Mouse (Mus musculus): ENCODE measurements around the gene Amh. TPM values are rescaled to one million over a fixed set of nuclear protein-coding genes. Genes with fewer than 3 reads are reported as not detected.

Amh gene
- polyA plus RNA-seq, 1 experiment from 2014 or later, result 0.09 TPM

DNA sequence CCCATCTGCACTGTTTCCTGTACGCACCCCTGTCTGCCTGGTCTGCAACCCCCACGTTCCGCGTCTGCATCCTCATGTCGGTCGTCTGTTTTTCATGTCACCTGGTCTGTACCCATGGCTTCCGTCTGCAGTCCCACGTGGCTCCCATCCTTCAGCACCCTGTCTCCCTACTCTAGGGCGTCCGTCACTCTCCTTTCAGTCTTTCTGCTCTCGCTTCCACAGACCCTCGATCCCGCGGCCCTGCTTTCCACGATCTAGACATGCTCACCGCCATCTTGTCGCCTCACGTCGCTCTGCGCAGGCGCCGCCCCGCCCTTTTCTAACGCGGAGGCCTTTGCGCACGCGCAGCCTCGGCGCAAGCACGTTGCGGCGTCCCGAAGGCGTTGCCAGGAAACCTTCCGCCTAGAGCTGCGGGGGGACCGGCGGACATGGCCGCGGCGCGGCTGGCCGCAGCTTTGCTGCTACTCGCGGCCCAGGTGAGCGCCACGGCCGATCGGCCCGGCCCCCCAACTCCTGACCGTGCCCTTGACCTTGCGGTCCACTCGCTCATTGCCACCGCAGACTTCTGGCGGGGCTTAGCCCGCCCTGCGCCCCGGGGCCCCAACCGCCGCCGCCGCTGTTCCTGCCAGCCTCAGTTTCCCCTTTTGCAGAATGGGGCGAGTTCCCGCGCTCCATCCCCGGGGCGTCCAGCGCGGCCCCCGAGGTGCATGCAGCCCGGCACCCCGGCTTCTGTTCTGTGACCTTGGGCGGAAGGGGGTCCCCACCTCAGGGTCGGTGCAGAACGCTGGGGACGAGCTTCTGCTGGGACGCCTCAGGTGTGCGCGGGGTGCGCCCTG, 50.1 kb downstream of the Amh start, which contains the start of the genes Lsm7 and Sppl2b:
TSS of gene Lsm7 (minus strand) at position 297 of the 836 bp plus-strand sequence.
TSS of gene Sppl2b (plus strand) at position 363 of the 836 bp plus-strand sequence.
- WGBS, result under 1% methylated on average over 81 of the region's 81 CpGs

DNA sequence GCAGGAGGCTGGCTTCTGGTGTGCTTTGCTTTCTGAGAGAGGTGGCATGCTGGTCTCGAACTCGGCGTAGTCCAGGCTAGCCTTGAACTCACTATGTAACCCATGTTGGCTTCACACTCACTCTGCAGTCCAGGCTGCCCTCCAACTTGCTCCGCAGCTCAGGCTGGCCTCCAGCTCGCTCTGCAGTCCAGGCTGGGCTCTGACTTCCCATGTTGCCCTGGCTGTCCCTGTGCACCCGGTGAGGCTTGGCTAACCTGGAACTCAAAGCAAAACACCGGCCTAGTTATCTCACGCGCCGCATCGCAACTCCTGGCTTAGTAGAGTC, 50.7 kb downstream of the Amh start:
- peaks cover 16% of the 10 kb centered on the region for H3K4me1 ChIP-seq (replicated peaks; ENCODE audit: insufficient read depth, low read length)
- 21% methylated on average over 11 of the region's 11 CpGs for WGBS
- no peaks in the 10 kb centered on the region for H3K9me3 ChIP-seq (replicated peaks; ENCODE audit: low read length)
- DNase-seq (ENCODE audit: low spot score) (no peak), ATAC-seq (replicated peaks; ENCODE audit: low FRiP score, low read depth) (no peak)
- H3K9ac ChIP-seq (ENCODE audit: low read depth, low read length), result peak overlapping the region; percentile 84
- peak overlapping the region; percentile 100 for H3K4me2 ChIP-seq (ENCODE audit: low read length)
- no peak for TF ChIP-seq CTCF (IDR thresholded peaks at IDR 0.05; ENCODE audit: low read depth)
- H3K36me3 ChIP-seq (ENCODE audit: insufficient read depth, low read length), result peaks cover 19% of the 10 kb centered on the region; the same call in 1 of the 2 replicates
- H3K4me3 ChIP-seq (replicated peaks; ENCODE audit: low read depth, low read length), result peak overlapping the region; percentile 94
- no peaks in the 10 kb centered on the region for H3K27me3 ChIP-seq (ENCODE audit: insufficient read depth, low read length)
- H3K27ac ChIP-seq, result no peak overlapping the region

More for the DNA sequence above, 50.1 kb downstream of the Amh start, which contains the start of the genes Lsm7 and Sppl2b:
- DNase-seq (ENCODE audit: low spot score) (peak; percentile 95), ATAC-seq (replicated peaks; ENCODE audit: low FRiP score, low read depth) (peak; percentile 80)
- H3K4me3 ChIP-seq (replicated peaks; ENCODE audit: low read depth, low read length), result peak within 1 kb of the TSS; percentile 94
- H3K9ac ChIP-seq (ENCODE audit: low read depth, low read length), result peak within 1 kb of the TSS; percentile 86
- 0 out of 2 replicates have a peak within 1 kb of the TSS, but pooled peaks have one; percentile 52 for H3K27ac ChIP-seq
- H3K4me1 ChIP-seq (replicated peaks; ENCODE audit: insufficient read depth, low read length), result peaks cover 16% of the 10 kb centered on the region
- no peak for TF ChIP-seq CTCF (IDR thresholded peaks at IDR 0.05; ENCODE audit: low read depth)
- H3K9me3 ChIP-seq (replicated peaks; ENCODE audit: low read length), result no peaks in the 10 kb centered on the region
- peaks cover 19% of the 10 kb centered on the region; the same call in 1 of the 2 replicates for H3K36me3 ChIP-seq (ENCODE audit: insufficient read depth, low read length)
- no peaks in the 10 kb centered on the region for H3K27me3 ChIP-seq (ENCODE audit: insufficient read depth, low read length)
- peak within 1 kb of the TSS; percentile 100 for H3K4me2 ChIP-seq (ENCODE audit: low read length)

DNA sequence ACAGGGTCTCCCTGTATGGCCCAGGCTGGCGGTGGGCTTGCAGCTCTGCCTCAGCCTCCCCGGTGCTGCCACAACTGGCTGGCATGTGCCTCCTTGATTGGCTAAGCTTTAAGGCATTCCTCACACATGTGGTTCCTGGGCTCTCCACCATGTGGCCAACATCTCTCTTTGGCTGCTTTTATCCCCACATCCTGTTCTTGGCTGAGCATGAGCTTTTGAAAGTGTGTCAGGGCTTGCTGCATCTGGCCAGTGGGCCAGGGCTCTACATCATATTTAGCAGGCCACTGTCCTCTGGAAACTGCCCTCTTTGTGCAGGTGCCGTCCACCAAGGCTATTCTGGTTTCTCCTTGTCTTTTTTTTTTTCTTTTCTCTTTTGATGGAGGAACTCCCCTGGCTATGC, 51.2 kb downstream of the Amh start:
- no peak overlapping the region for H3K4me3 ChIP-seq (replicated peaks; ENCODE audit: low read depth, low read length)
- H3K9me3 ChIP-seq (replicated peaks; ENCODE audit: low read length), result no peaks in the 10 kb centered on the region
- no peak for ATAC-seq (replicated peaks; ENCODE audit: low FRiP score, low read depth)
- H3K4me2 ChIP-seq (ENCODE audit: low read length), result peak overlapping the region; percentile 100; the same call in 1 of the 2 replicates
- no peaks in the 10 kb centered on the region for H3K27me3 ChIP-seq (ENCODE audit: insufficient read depth, low read length)
- WGBS, result 61% methylated on average over 3 of the region's 3 CpGs
- DNase-seq (ENCODE audit: low spot score), result peak; percentile 42
- peaks cover 16% of the 10 kb centered on the region for H3K4me1 ChIP-seq (replicated peaks; ENCODE audit: insufficient read depth, low read length)
- H3K9ac ChIP-seq (ENCODE audit: low read depth, low read length), result no peak overlapping the region
- peak; percentile 27; the same call in 1 of the 2 replicates for TF ChIP-seq CTCF (IDR thresholded peaks at IDR 0.05; ENCODE audit: low read depth)
- H3K27ac ChIP-seq, result no peak overlapping the region
- H3K36me3 ChIP-seq (ENCODE audit: insufficient read depth, low read length), result peaks cover 17% of the 10 kb centered on the region; the same call in 1 of the 2 replicates

DNA sequence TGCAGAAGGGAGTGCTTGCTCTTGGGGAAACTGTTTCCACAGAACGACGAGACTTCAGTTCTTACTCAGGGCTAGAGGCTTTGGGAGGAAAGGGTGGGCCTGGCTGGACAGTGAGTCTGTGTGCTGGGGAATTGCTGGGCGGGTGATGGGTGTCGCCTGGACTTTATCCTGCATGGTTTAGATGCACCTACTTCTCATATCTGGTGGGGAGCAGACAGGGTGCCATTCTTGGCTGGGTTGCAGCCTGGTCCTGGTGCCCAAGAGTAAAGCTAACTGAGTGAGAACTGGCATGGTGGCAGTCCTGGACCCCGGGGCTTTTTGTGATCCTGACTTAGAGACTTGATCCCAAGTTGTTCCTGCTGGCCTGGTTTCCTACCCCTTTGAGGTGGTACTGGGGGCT, 51.9 kb downstream of the Amh start:
- Histone ChIP-seq H3K36me3 (ENCODE audit: insufficient read depth, low read length) (peaks cover 17% of the 10 kb centered on the region), H3K4me2 (ENCODE audit: low read length) (no peak overlapping the region), H3K4me3 (replicated peaks; ENCODE audit: low read depth, low read length) (no peak overlapping the region), H3K4me1 (replicated peaks; ENCODE audit: insufficient read depth, low read length) (peaks cover 16% of the 10 kb centered on the region), H3K9ac (ENCODE audit: low read depth, low read length) (no peak overlapping the region), H3K27me3 (ENCODE audit: insufficient read depth, low read length) (no peaks in the 10 kb centered on the region), H3K27ac (no peak overlapping the region), H3K9me3 (replicated peaks; ENCODE audit: low read length) (no peaks in the 10 kb centered on the region)
- 84% methylated on average over 5 of the region's 5 CpGs for WGBS
- DNase-seq (ENCODE audit: low spot score), result no peak
- no peak for ATAC-seq (replicated peaks; ENCODE audit: low FRiP score, low read depth)
- no peak for TF ChIP-seq CTCF (IDR thresholded peaks at IDR 0.05; ENCODE audit: low read depth)

MicroRNAs encoded within 50 kb of the gene (microRNA counts, 519-probe panel; counts per million panel counts)
- 330 counts per million, percentile 68 among the panel's probes with 10 or more counts for microRNA mmu-miR-1982

Small RNA genes lying within 50 kb of the gene (microRNA-seq; reads per million reads assigned to microRNA genes)
- gene Mir1982, result 2.6 reads per million, percentile 5 among the genes with 10 or more reads in this experiment

Other genes starting within 250 kb of the Amh start
- 16.8 and 17.3 TPM in 2 replicates for gene Rexo1, start 243.7 kb upstream of the Amh start, polyA plus RNA-seq (2015; fragmentation: Nextera tagmentation; extraction: Ambion mirVana)
- 8.1 and 8.8 TPM in 2 replicates for gene Klf16, start 227.9 kb upstream of the Amh start, polyA plus RNA-seq (2015; fragmentation: Nextera tagmentation; extraction: Ambion mirVana)
- gene Abhd17a, start 214.9 kb upstream of the Amh start, polyA plus RNA-seq (2015; fragmentation: Nextera tagmentation; extraction: Ambion mirVana), result 104 and 121 TPM in 2 replicates
- gene Scamp4, start 202.4 kb upstream of the Amh start, polyA plus RNA-seq (2015; fragmentation: Nextera tagmentation; extraction: Ambion mirVana), result 80.7 and 87.2 TPM in 2 replicates
- gene Adat3, start 202.4 kb upstream of the Amh start, polyA plus RNA-seq (2015; fragmentation: Nextera tagmentation; extraction: Ambion mirVana), result 5.0 and 6.1 TPM in 2 replicates
- 1.4 TPM in 2 replicates for gene Gm49322, start 199.2 kb upstream of the Amh start, polyA plus RNA-seq (2015; fragmentation: Nextera tagmentation; extraction: Ambion mirVana)
- 137 and 139 TPM in 2 replicates for gene Csnk1g2, start 182.4 kb upstream of the Amh start, polyA plus RNA-seq (2015; fragmentation: Nextera tagmentation; extraction: Ambion mirVana)
- gene Btbd2, start 148.2 kb upstream of the Amh start, polyA plus RNA-seq (2015; fragmentation: Nextera tagmentation; extraction: Ambion mirVana), result 62.7 and 64.5 TPM in 2 replicates
- 75.8 and 85.5 TPM in 2 replicates for gene Mknk2, start 127.1 kb upstream of the Amh start, polyA plus RNA-seq (2015; fragmentation: Nextera tagmentation; extraction: Ambion mirVana)
- gene Mob3a, start 103.3 kb upstream of the Amh start, polyA plus RNA-seq (2015; fragmentation: Nextera tagmentation; extraction: Ambion mirVana), result 22.3 and 26.7 TPM in 2 replicates
- gene Izumo4, start 103.1 kb upstream of the Amh start, polyA plus RNA-seq (2015; fragmentation: Nextera tagmentation; extraction: Ambion mirVana), result 22.4 and 24.5 TPM in 2 replicates
- 54.2 and 58.3 TPM in 2 replicates for gene Ap3d1, start 63.0 kb upstream of the Amh start, polyA plus RNA-seq (2015; fragmentation: Nextera tagmentation; extraction: Ambion mirVana)
- 9.7 and 9.9 TPM in 2 replicates for gene Dot1l, start 50.0 kb upstream of the Amh start, polyA plus RNA-seq (2015; fragmentation: Nextera tagmentation; extraction: Ambion mirVana)
- gene Sf3a2, start 7.0 kb upstream of the Amh start, polyA plus RNA-seq (2015; fragmentation: Nextera tagmentation; extraction: Ambion mirVana), result 57.1 and 61.9 TPM in 2 replicates
- 83.7 and 86.6 TPM in 2 replicates for gene Plekhj1, start 6.6 kb upstream of the Amh start, polyA plus RNA-seq (2015; fragmentation: Nextera tagmentation; extraction: Ambion mirVana)
- gene Jsrp1, start 8.3 kb downstream of the Amh start, polyA plus RNA-seq (2015; fragmentation: Nextera tagmentation; extraction: Ambion mirVana), result 4.0 and 4.6 TPM in 2 replicates
- 1,422 and 1,480 TPM in 2 replicates for gene Oaz1, start 21.4 kb downstream of the Amh start, polyA plus RNA-seq (2015; fragmentation: Nextera tagmentation; extraction: Ambion mirVana)
- 0.61 and 0.89 TPM in 2 replicates for gene Lingo3, start 38.8 kb downstream of the Amh start, polyA plus RNA-seq (2015; fragmentation: Nextera tagmentation; extraction: Ambion mirVana)
- gene Lsm7, start 50.0 kb downstream of the Amh start, polyA plus RNA-seq (2015; fragmentation: Nextera tagmentation; extraction: Ambion mirVana), result 269 and 270 TPM in 2 replicates
- 34.3 and 36.1 TPM in 2 replicates for gene Sppl2b, start 50.0 kb downstream of the Amh start, polyA plus RNA-seq (2015; fragmentation: Nextera tagmentation; extraction: Ambion mirVana)
- gene Tmprss9, start 66.6 kb downstream of the Amh start, polyA plus RNA-seq (2015; fragmentation: Nextera tagmentation; extraction: Ambion mirVana), result 0.04 TPM in 1 of 2 replicates, not detected in the other
- gene Timm13, start 95.7 kb downstream of the Amh start, polyA plus RNA-seq (2015; fragmentation: Nextera tagmentation; extraction: Ambion mirVana), result 434 and 437 TPM in 2 replicates
- gene Lmnb2, start 113.0 kb downstream of the Amh start, polyA plus RNA-seq (2015; fragmentation: Nextera tagmentation; extraction: Ambion mirVana), result 21.9 and 26.0 TPM in 2 replicates
- gene Gadd45b, start 124.8 kb downstream of the Amh start, polyA plus RNA-seq (2015; fragmentation: Nextera tagmentation; extraction: Ambion mirVana), result 17.4 and 20.8 TPM in 2 replicates
- gene Gng7, start 209.7 kb downstream of the Amh start, polyA plus RNA-seq (2015; fragmentation: Nextera tagmentation; extraction: Ambion mirVana), result 3.4 TPM in 2 replicates
- gene Diras1, start 220.4 kb downstream of the Amh start, polyA plus RNA-seq (2015; fragmentation: Nextera tagmentation; extraction: Ambion mirVana), result 0.11 TPM in 1 of 2 replicates, not detected in the other
- gene Slc39a3, start 232.2 kb downstream of the Amh start, polyA plus RNA-seq (2015; fragmentation: Nextera tagmentation; extraction: Ambion mirVana), result 13.4 and 13.9 TPM in 2 replicates

Data from kidney, postnatal 0 days (tissue).